In the genomic region with DNA sequence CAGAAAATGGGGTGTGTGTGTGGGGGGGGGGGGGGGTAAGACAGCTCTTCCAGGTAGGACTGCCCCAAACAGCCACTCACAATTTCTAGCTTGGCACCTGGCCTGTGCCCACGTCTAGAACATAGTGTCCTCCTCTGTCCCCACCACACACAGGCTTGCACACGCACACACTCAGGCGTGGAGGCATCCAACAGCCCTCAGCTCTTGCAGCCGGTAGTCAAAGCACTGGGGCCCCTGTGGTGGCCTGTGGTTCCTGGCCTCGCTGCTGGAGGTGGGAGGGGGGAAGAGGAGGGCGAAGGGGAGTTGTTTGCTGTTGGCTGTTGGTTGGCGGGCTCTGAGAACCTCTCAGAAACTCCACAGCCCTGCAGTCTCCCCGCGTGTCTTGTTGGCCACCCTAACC, we compare ENCODE assay signal across 8 mouse cellular contexts. TPM values are rescaled to one million over a fixed set of nuclear protein-coding genes. Genes with fewer than 3 reads are reported as not detected.
A peak's percentile ranks its signal among the peaks of the same experiment; 100 is the strongest.
DNase-seq lines count a peak whose midpoint lies in the region; ATAC-seq and TF ChIP-seq lines count a peak whose summit lies in the region.

No protein-coding gene starts in this region.

- H3K4me2 ChIP-seq in embryonic facial prominence, embryonic 13.5 days = peak overlapping the region; percentile 100
- H3K4me2 ChIP-seq in hindbrain, embryonic 15.5 days = peak overlapping the region; percentile 96
- peak overlapping the region; percentile 89 for H3K4me2 ChIP-seq in midbrain, postnatal 0 days (ENCODE audit: low read depth, low read length, poor library complexity, severe bottlenecking)

- H3K27me3 ChIP-seq in embryonic facial prominence, embryonic 13.5 days = peaks cover 100% of the 10 kb centered on the region
- H3K27me3 ChIP-seq in hindbrain, embryonic 15.5 days = peaks cover 17% of the 10 kb centered on the region; the same call in 1 of the 2 replicates
- no peaks in the 10 kb centered on the region; the same call in 1 of the 2 replicates for H3K27me3 ChIP-seq in midbrain, postnatal 0 days (ENCODE audit: insufficient read depth, low read length)

- ATAC-seq in embryonic facial prominence, embryonic 13.5 days (ENCODE audit: insufficient number of reproducible peaks, insufficient read depth, low FRiP score, low TSS enrichment, low read depth) = no peak
- no peak for ATAC-seq in hindbrain, embryonic 15.5 days (ENCODE audit: low FRiP score, low read depth)
- no peak for ATAC-seq in midbrain, postnatal 0 days (ENCODE audit: low FRiP score)

- H3K9me3 ChIP-seq in embryonic facial prominence, embryonic 13.5 days = no peaks in the 10 kb centered on the region
- H3K9me3 ChIP-seq in hindbrain, embryonic 15.5 days = no peaks in the 10 kb centered on the region
- no peaks in the 10 kb centered on the region for H3K9me3 ChIP-seq in midbrain, postnatal 0 days (ENCODE audit: low read length)

- no peaks in the 10 kb centered on the region for H3K36me3 ChIP-seq in embryonic facial prominence, embryonic 13.5 days
- no peaks in the 10 kb centered on the region for H3K36me3 ChIP-seq in hindbrain, embryonic 15.5 days
- no peaks in the 10 kb centered on the region for H3K36me3 ChIP-seq in midbrain, postnatal 0 days (ENCODE audit: insufficient read depth, low read length)

- no peak overlapping the region for H3K27ac ChIP-seq in embryonic facial prominence, embryonic 13.5 days
- H3K27ac ChIP-seq in hindbrain, embryonic 15.5 days (replicated peaks) = no peak overlapping the region; the same call in 1 of the 2 replicates
- H3K27ac ChIP-seq in midbrain, postnatal 0 days (ENCODE audit: low read depth, low read length) = no peak overlapping the region

- H3K4me3 ChIP-seq in embryonic facial prominence, embryonic 13.5 days = peak overlapping the region; percentile 62
- H3K4me3 ChIP-seq in hindbrain, embryonic 15.5 days = peak overlapping the region; percentile 85
- H3K4me3 ChIP-seq in midbrain, postnatal 0 days (ENCODE audit: low read depth, low read length) = peak overlapping the region; percentile 87

- intact Hi-C loops in left cerebral cortex, postnatal 10 days (cut with DNase I) = no loop called here

- no peak overlapping the region; the same call in 1 of the 2 replicates for H3K9ac ChIP-seq in embryonic facial prominence, embryonic 13.5 days
- H3K9ac ChIP-seq in hindbrain, embryonic 15.5 days = peak overlapping the region; percentile 93
- peak overlapping the region; percentile 88 for H3K9ac ChIP-seq in midbrain, postnatal 0 days (replicated peaks; ENCODE audit: low read length, poor library complexity, severe bottlenecking)

- TF ChIP-seq CTCF in midbrain, postnatal 0 days (IDR thresholded peaks at IDR 0.05) = no peak

- peak; percentile 30 to 58 for DNase-seq in left cerebral cortex, adult 18-20 months (ENCODE audit: low spot score in 2 of 2)
- no peak for DNase-seq in left cerebral cortex, postnatal 10 days (ENCODE audit: extremely low spot score in 1 of 2, low spot score in 2 of 2)
- no peak for DNase-seq in midbrain, postnatal 0 days (ENCODE audit: low spot score)
- no peak for DNase-seq in T-cell, adult 2 months (ENCODE audit: low spot score)
- DNase-seq in layer of hippocampus, adult 8-10 months (ENCODE audit: low spot score in 2 of 2) = no peak
- DNase-seq in frontal cortex, postnatal 10 days (ENCODE audit: low spot score in 2 of 2) = no peak

- WGBS in embryonic facial prominence, embryonic 13.5 days = 0% methylated on average over 9 of the region's 9 CpGs
- 1% methylated on average over 9 of the region's 9 CpGs for WGBS in hindbrain, embryonic 15.5 days
- WGBS in midbrain, postnatal 0 days = under 1% methylated on average over 8 of the region's 9 CpGs

- peaks cover 24% of the 10 kb centered on the region for H3K4me1 ChIP-seq in embryonic facial prominence, embryonic 13.5 days
- H3K4me1 ChIP-seq in hindbrain, embryonic 15.5 days (replicated peaks) = peaks cover 58% of the 10 kb centered on the region
- peaks cover 9% of the 10 kb centered on the region for H3K4me1 ChIP-seq in midbrain, postnatal 0 days (ENCODE audit: insufficient read depth, low read length)

RNA-seq across cellular contexts. Expression of a gene that starts 0.9 kb away (rescaled TPM):
- 100 to 1,000 TPM; 104 to 107 TPM for total RNA-seq in left cerebral cortex, adult 18-20 months (2021)
- 10 to 100 TPM; 56.2 to 60.2 TPM for total RNA-seq in left cerebral cortex, postnatal 10 days (2021)
- polyA plus RNA-seq in embryonic facial prominence, embryonic 13.5 days (2015; fragmentation: Nextera tagmentation; extraction: Ambion mirVana) = 0.60 and 0.94 TPM in 2 replicates
- 13.2 and 16.0 TPM in 2 replicates for polyA plus RNA-seq in hindbrain, embryonic 15.5 days (2015; fragmentation: Nextera tagmentation; extraction: Ambion mirVana)
- 24.2 and 29.0 TPM in 2 replicates for total RNA-seq in midbrain, postnatal 0 days (2014; rRNA removed)
- 12.7 and 14.3 TPM in 2 replicates for polyA plus RNA-seq in midbrain, postnatal 0 days (2015; fragmentation: Nextera tagmentation; extraction: Ambion mirVana)
- 100 to 1,000 TPM; 127 to 154 (median 141) TPM for total RNA-seq in layer of hippocampus, adult 8-10 months (2022)

Comparison
In these comparisons a context has a peak if more than half of its experiments do, and no peak if none do; other contexts are left out.
1. DNase-seq: peak in left cerebral cortex, adult 18-20 months (2 of 2); none in left cerebral cortex, postnatal 10 days (0 of 2), midbrain, postnatal 0 days (single experiment), T-cell, adult 2 months (single experiment), layer of hippocampus, adult 8-10 months (0 of 2) and frontal cortex, postnatal 10 days (0 of 2).
2. Peak in every context shown above with its lines, with median percentiles within 50 percentile points of each other: H3K4me2 ChIP-seq and H3K4me3 ChIP-seq.